Mouse (Mus musculus) hindbrain, embryonic 15.5 days (tissue): Measurements from ENCODE around the gene Atxn2. TPM values are rescaled to one million over a fixed set of nuclear protein-coding genes. Genes with fewer than 3 reads are reported as not detected.

Experiments used
- ATAC-seq: fragments of 200-750 bp; cut with Nextera tagmentation; 2 replicates; pipeline ENCODE4 v1.8.0; 2017; ENCODE audit warnings: low read depth, moderate number of reproducible peaks, moderate TSS enrichment; ENCODE audit not compliant: low FRiP score
- H3K27ac ChIP-seq: fragments of 300-500 bp; sonication (generic); replicated peaks from 2 replicates; pipeline ENCODE4 v1.5.1; 2015; ENCODE audit warnings: mild to moderate bottlenecking, inconsistent platforms
- H3K27me3 ChIP-seq: fragments of 300-500 bp; sonication (generic); 2 replicates; pipeline ENCODE4 v1.6.1; 2015; ENCODE audit warnings: control low read depth, inconsistent platforms
- H3K36me3 ChIP-seq: fragments of 300-500 bp; sonication (generic); 2 replicates; pipeline ENCODE4 v1.6.1; 2015; ENCODE audit warnings: control low read depth, inconsistent platforms
- H3K4me1 ChIP-seq: fragments of 300-500 bp; sonication (generic); replicated peaks from 2 replicates; pipeline ENCODE4 v1.6.1; 2015; ENCODE audit warnings: control low read depth, inconsistent platforms
- H3K4me2 ChIP-seq: fragments of 300-500 bp; sonication (generic); 2 replicates; pipeline ENCODE4 v1.6.1; 2015; ENCODE audit warnings: moderate library complexity, mild to moderate bottlenecking, inconsistent platforms
- H3K4me3 ChIP-seq: fragments of 300-500 bp; sonication (generic); 2 replicates; pipeline ENCODE4 v1.5.1; 2015; ENCODE audit warnings: mild to moderate bottlenecking, inconsistent platforms
- H3K9ac ChIP-seq: fragments of 300-500 bp; sonication (generic); 2 replicates; pipeline ENCODE4 v1.6.1; 2015; ENCODE audit warnings: inconsistent platforms
- H3K9me3 ChIP-seq: fragments of 300-500 bp; sonication (generic); 2 replicates; pipeline ENCODE4 v1.6.1; 2016; ENCODE audit warnings: control low read depth, inconsistent platforms
- WGBS: fragments of 180-500 bp; shearing (Covaris S2); methylation state at CpG from one replicate; pipeline ENCODE4 v1.1.7; 2015; 5-methylcytosine and 5-hydroxymethylcytosine counted together
- polyA plus RNA-seq: library from polyadenylated mRNA; unstranded; fragments of >200 nt; fragmentation: Nextera tagmentation; extraction: Ambion mirVana; gene quantifications from 2 replicates; pipeline ENCODE4 v1.2.1, GENCODE M21; 2015

The Atxn2 gene
- polyA plus RNA-seq, 1 experiment from 2014 or later: 111 TPM

- H3K27me3 ChIP-seq: peaks cover 14% of the 10 kb centered on the region
- peaks cover 67% of the 10 kb centered on the region for H3K4me1 ChIP-seq
- H3K9ac ChIP-seq: no peak overlapping the region
- H3K4me2 ChIP-seq: no peak overlapping the region
- no peak overlapping the region for H3K4me3 ChIP-seq
- no peak overlapping the region for H3K27ac ChIP-seq
- ATAC-seq: no peak
- H3K36me3 ChIP-seq: no peaks in the 10 kb centered on the region
- no peaks in the 10 kb centered on the region for H3K9me3 ChIP-seq
- 89% methylated on average over 2 of the region's 2 CpGs for WGBS
Measured at GRCm38 (mm10) chr5:121833159-121833558, 122.0 kb downstream of the Atxn2 start.

- Histone ChIP-seq H3K27ac (no peak overlapping the region), H3K4me1 (peaks cover 67% of the 10 kb centered on the region), H3K4me2 (peak overlapping the region; percentile 90), H3K36me3 (no peaks in the 10 kb centered on the region), H3K9ac (no peak overlapping the region), H3K9me3 (no peaks in the 10 kb centered on the region), H3K4me3 (no peak overlapping the region), H3K27me3 (peaks cover 14% of the 10 kb centered on the region)
- WGBS: 38% methylated on average over 10 of the region's 10 CpGs
- no peak for ATAC-seq
Measured at GRCm38 (mm10) chr5:121833572-121834240, 122.6 kb downstream of the Atxn2 start.

GRCm38 (mm10) chr5:121834241-121834606, 123.1 kb downstream of the Atxn2 start:
- no peak for ATAC-seq
- H3K27ac ChIP-seq: no peak overlapping the region
- peaks cover 66% of the 10 kb centered on the region for H3K4me1 ChIP-seq
- H3K4me3 ChIP-seq: no peak overlapping the region; the same call in 1 of the 2 replicates
- H3K9ac ChIP-seq: no peak overlapping the region
- WGBS: 82% methylated on average over 7 of the region's 7 CpGs
- H3K9me3 ChIP-seq: no peaks in the 10 kb centered on the region
- no peaks in the 10 kb centered on the region for H3K36me3 ChIP-seq
- peaks cover 19% of the 10 kb centered on the region for H3K27me3 ChIP-seq
- H3K4me2 ChIP-seq: peak overlapping the region; percentile 90

- peak overlapping the region; percentile 90 for H3K4me2 ChIP-seq
- no peaks in the 10 kb centered on the region for H3K9me3 ChIP-seq
- H3K4me1 ChIP-seq: peaks cover 58% of the 10 kb centered on the region
- H3K27me3 ChIP-seq: peaks cover 24% of the 10 kb centered on the region
- ATAC-seq: no peak
- H3K36me3 ChIP-seq: no peaks in the 10 kb centered on the region
- no peak overlapping the region for H3K27ac ChIP-seq
- WGBS: 39% methylated on average over 12 of the region's 12 CpGs
- H3K9ac ChIP-seq: peak overlapping the region; percentile 66
- H3K4me3 ChIP-seq: peak overlapping the region; percentile 57
Measured at GRCm38 (mm10) chr5:121834991-121835747, 124.0 kb downstream of the Atxn2 start.

- H3K9me3 ChIP-seq: no peaks in the 10 kb centered on the region
- H3K4me2 ChIP-seq: peak overlapping the region; percentile 90
- peak; percentile 17; the same call in 1 of the 2 replicates for ATAC-seq
- H3K4me3 ChIP-seq: peak overlapping the region; percentile 57
- peak overlapping the region; percentile 66 for H3K9ac ChIP-seq
- H3K27me3 ChIP-seq: peaks cover 24% of the 10 kb centered on the region
- H3K36me3 ChIP-seq: no peaks in the 10 kb centered on the region
- peaks cover 58% of the 10 kb centered on the region for H3K4me1 ChIP-seq
- under 1% methylated on average over 48 of the region's 51 CpGs for WGBS
- peak overlapping the region; percentile 49 for H3K27ac ChIP-seq
Measured at GRCm38 (mm10) chr5:121835949-121836691, 125.0 kb downstream of the Atxn2 start.

- Histone ChIP-seq H3K9ac (peak overlapping the region; percentile 66), H3K27ac (peak overlapping the region; percentile 51), H3K4me3 (peak overlapping the region; percentile 57), H3K4me2 (peak overlapping the region; percentile 90), H3K9me3 (no peaks in the 10 kb centered on the region), H3K27me3 (peaks cover 25% of the 10 kb centered on the region), H3K36me3 (no peaks in the 10 kb centered on the region), H3K4me1 (peaks cover 58% of the 10 kb centered on the region)
- ATAC-seq: peak; percentile 74
- WGBS: under 1% methylated on average over 67 of the region's 77 CpGs
Measured at GRCm38 (mm10) chr5:121836692-121837415, 125.7 kb downstream of the Atxn2 start.

- 2% methylated on average over 35 of the region's 35 CpGs for WGBS
Measured at GRCm38 (mm10) chr5:121837441-121838340, 126.6 kb downstream of the Atxn2 start, which contains the start of gene Sh2b3. Gene Sh2b3, minus strand, starts transcription at chr5:121837646.

GRCm38 (mm10) chr5:121838341-121839127, 127.4 kb downstream of the Atxn2 start:
- no peak for ATAC-seq
- Histone ChIP-seq H3K9ac (peak overlapping the region; percentile 29), H3K4me1 (peaks cover 60% of the 10 kb centered on the region), H3K27ac (peak overlapping the region; percentile 35; the same call in 1 of the 2 replicates), H3K36me3 (no peaks in the 10 kb centered on the region), H3K27me3 (peaks cover 37% of the 10 kb centered on the region), H3K9me3 (no peaks in the 10 kb centered on the region), H3K4me2 (peak overlapping the region; percentile 90), H3K4me3 (peak overlapping the region; percentile 37)
- WGBS: under 1% methylated on average over 46 of the region's 46 CpGs

More at GRCm38 (mm10) chr5:121837441-121838340, 126.6 kb downstream of the Atxn2 start, which contains the start of gene Sh2b3:
- Histone ChIP-seq H3K4me2 (peak within 1 kb of the TSS; percentile 90), H3K9ac (peak within 1 kb of the TSS; percentile 66), H3K4me3 (peak within 1 kb of the TSS; percentile 57), H3K27ac (peak within 1 kb of the TSS; percentile 51), H3K36me3 (no peaks in the 10 kb centered on the region), H3K4me1 (peaks cover 59% of the 10 kb centered on the region), H3K9me3 (no peaks in the 10 kb centered on the region), H3K27me3 (peaks cover 32% of the 10 kb centered on the region)
- peak; percentile 19; the same call in 1 of the 2 replicates for ATAC-seq

GRCm38 (mm10) chr5:121839128-121839473, 128.0 kb downstream of the Atxn2 start:
- H3K4me1 ChIP-seq: peaks cover 54% of the 10 kb centered on the region
- peak overlapping the region; percentile 90 for H3K4me2 ChIP-seq
- peaks cover 43% of the 10 kb centered on the region for H3K27me3 ChIP-seq
- no peaks in the 10 kb centered on the region for H3K9me3 ChIP-seq
- H3K4me3 ChIP-seq: peak overlapping the region; percentile 37
- 28% methylated on average over 7 of the region's 7 CpGs for WGBS
- no peak overlapping the region for H3K9ac ChIP-seq
- H3K36me3 ChIP-seq: no peaks in the 10 kb centered on the region
- ATAC-seq: no peak
- no peak overlapping the region for H3K27ac ChIP-seq

- Histone ChIP-seq H3K4me3 (no peak overlapping the region), H3K9me3 (no peaks in the 10 kb centered on the region), H3K4me2 (no peak overlapping the region), H3K9ac (no peak overlapping the region), H3K27me3 (peaks cover 53% of the 10 kb centered on the region), H3K4me1 (peaks cover 33% of the 10 kb centered on the region), H3K27ac (no peak overlapping the region), H3K36me3 (no peaks in the 10 kb centered on the region)
- WGBS: 93% methylated on average over 9 of the region's 9 CpGs
- ATAC-seq: no peak
Measured at GRCm38 (mm10) chr5:121841516-121841915, 130.4 kb downstream of the Atxn2 start.
